In genomic region chr2:157472469-157472868, GRCm38 (mm10) we compare ENCODE assay signal across 13 mouse cellular contexts. TPM values are rescaled to one million over a fixed set of nuclear protein-coding genes. Genes with fewer than 3 reads are reported as not detected.
DNase-seq lines count a peak whose midpoint lies in the region; ATAC-seq and TF ChIP-seq lines count a peak whose summit lies in the region.
"Had no signal": no experiment of that assay in that cellular context is flagged by ENCODE, and none has a peak within 500 bp of the region (broad histone marks: within the 10 kb centered on the region; RNA-seq: fewer than 3 reads in every experiment).

No protein-coding gene starts in this region.

- H3K9ac ChIP-seq in embryonic facial prominence, embryonic 15.5 days: no peak overlapping the region
- no peak overlapping the region for H3K9ac ChIP-seq in hindbrain, embryonic 15.5 days

- DNase-seq in gastrocnemius, postnatal 14 days: peak; percentile 41
- DNase-seq in gastrocnemius, postnatal 36 days: no peak
- DNase-seq in c-Kit-positive CD71-positive TER-119-positive erythroid progenitor cells, embryonic 14.5 days (ENCODE audit: low spot score): no peak
- no peak for DNase-seq in retina, postnatal 1 day
- DNase-seq in layer of hippocampus, postnatal 25 days (ENCODE audit: extremely low spot score in 1 of 2, low spot score in 1 of 2): no peak
- DNase-seq: adrenal gland, postnatal 10 days; cerebellum, adult 18-20 months; lung, postnatal 10 days; spleen, adult 18-20 months had no signal

- peaks cover 69% of the 10 kb centered on the region for H3K4me1 ChIP-seq in embryonic facial prominence, embryonic 15.5 days
- peaks cover 56% of the 10 kb centered on the region for H3K4me1 ChIP-seq in hindbrain, embryonic 15.5 days (replicated peaks)

- no peaks in the 10 kb centered on the region for H3K27me3 ChIP-seq in embryonic facial prominence, embryonic 15.5 days
- no peaks in the 10 kb centered on the region for H3K27me3 ChIP-seq in hindbrain, embryonic 15.5 days
- no peaks in the 10 kb centered on the region for H3K27me3 ChIP-seq in myocyte (ENCODE audit: control insufficient read depth, insufficient read depth, insufficient read length)

- 54% methylated on average over 4 of the region's 4 CpGs for WGBS in embryonic facial prominence, embryonic 15.5 days
- WGBS in hindbrain, embryonic 15.5 days: 51% methylated on average over 4 of the region's 4 CpGs

- H3K9me3 ChIP-seq in embryonic facial prominence, embryonic 15.5 days (replicated peaks): no peaks in the 10 kb centered on the region
- no peaks in the 10 kb centered on the region for H3K9me3 ChIP-seq in hindbrain, embryonic 15.5 days

- peaks cover 33% of the 10 kb centered on the region for H3K36me3 ChIP-seq in embryonic facial prominence, embryonic 15.5 days
- peaks cover 24% of the 10 kb centered on the region for H3K36me3 ChIP-seq in hindbrain, embryonic 15.5 days
- H3K36me3 ChIP-seq in myocyte (ENCODE audit: control insufficient read depth, insufficient read depth): no peaks in the 10 kb centered on the region

- H3ac ChIP-seq in myocyte (ENCODE audit: control insufficient read depth, insufficient read length): no peak overlapping the region

- no peak for ATAC-seq in embryonic facial prominence, embryonic 15.5 days (ENCODE audit: insufficient number of reproducible peaks, low FRiP score, low TSS enrichment, low read depth)
- ATAC-seq in hindbrain, embryonic 15.5 days (ENCODE audit: low FRiP score, low read depth): no peak

- no peak overlapping the region for H3K4me3 ChIP-seq in embryonic facial prominence, embryonic 15.5 days (replicated peaks)
- no peak overlapping the region for H3K4me3 ChIP-seq in hindbrain, embryonic 15.5 days
- no peak overlapping the region for H3K4me3 ChIP-seq in myocyte

- intact Hi-C loops in gastrocnemius, postnatal 14 days (cut with DNase I; ENCODE audit: low total_unique reads): no loop called here
- intact Hi-C loops in gastrocnemius, postnatal 36 days (cut with DNase I): no loop called here

- no peak for TF ChIP-seq POLR2A in myocyte (IDR thresholded peaks at IDR 0.05; ENCODE audit: insufficient read length, low read depth)

- no peaks in the 10 kb centered on the region for H3K79me2 ChIP-seq in myocyte (ENCODE audit: control insufficient read depth, insufficient read depth)

- H3K4me2 ChIP-seq in embryonic facial prominence, embryonic 15.5 days (replicated peaks): no peak overlapping the region
- no peak overlapping the region for H3K4me2 ChIP-seq in hindbrain, embryonic 15.5 days
- peak overlapping the region; percentile 50 for H3K4me2 ChIP-seq in myocyte (ENCODE audit: low read depth)

- H3K27ac ChIP-seq in embryonic facial prominence, embryonic 15.5 days (replicated peaks): peak overlapping the region; percentile 80
- peak overlapping the region; percentile 81 for H3K27ac ChIP-seq in hindbrain, embryonic 15.5 days (replicated peaks)
- H3K27ac ChIP-seq: kidney, postnatal 0 days had no signal

TF ChIP-seq in myocyte, 11 proteins besides CTCF, POLR2A, EP300 and RAD21:
- TF ChIP-seq CEBPB (IDR thresholded peaks at IDR 0.05; ENCODE audit: insufficient read depth, poor library complexity, severe bottlenecking) (no peak), TCF3 (IDR thresholded peaks at IDR 0.05; ENCODE audit: insufficient read length, low read depth) (no peak), MYOD1 (IDR thresholded peaks at IDR 0.05; ENCODE audit: control insufficient read depth in 1 of 3, insufficient read length in 2 of 3, low read depth in 2 of 3) (peak; percentile 25 to 97 (median 96)), POLR2AphosphoS2 (IDR thresholded peaks at IDR 0.05; ENCODE audit: insufficient read length, low read depth) (no peak), MYOG (IDR thresholded peaks at IDR 0.05; ENCODE audit: control insufficient read depth in 1 of 3, insufficient read depth in 1 of 3, insufficient read length in 2 of 3, low read depth in 2 of 3) (peak in 1 of 3 experiments; percentile 39), USF1 (IDR thresholded peaks at IDR 0.05; ENCODE audit: low read depth) (no peak), REST (IDR thresholded peaks at IDR 0.05; ENCODE audit: insufficient read depth, insufficient read length) (no peak), TCF12 (IDR thresholded peaks at IDR 0.05; ENCODE audit: insufficient read depth, poor library complexity, severe bottlenecking) (no peak), SRF (IDR thresholded peaks at IDR 0.05; ENCODE audit: control insufficient read depth, insufficient read length, low read depth) (no peak), E2F4 (IDR thresholded peaks at IDR 0.05; ENCODE audit: insufficient read depth) (no peak), MAX (IDR thresholded peaks at IDR 0.05; ENCODE audit: low read depth) (no peak)
TF ChIP-seq in myocyte: peak in this region for 2.

RNA-seq across cellular contexts. Expression of gene Src, which starts 54.2 kb away (rescaled TPM):
- 1 to 10 TPM; 5.2 to 7.5 TPM for total RNA-seq in gastrocnemius, postnatal 14 days (2021)
- 1 to 10 TPM; 2.9 to 3.5 TPM for total RNA-seq in gastrocnemius, postnatal 36 days (2021)
- 20.7 and 21.3 TPM in 2 replicates for polyA plus RNA-seq in embryonic facial prominence, embryonic 15.5 days (2015; fragmentation: Nextera tagmentation; extraction: Ambion mirVana)
- 34.4 and 38.4 TPM in 2 replicates for polyA plus RNA-seq in hindbrain, embryonic 15.5 days (2015; fragmentation: Nextera tagmentation; extraction: Ambion mirVana)
- 20.3 TPM for polyA plus RNA-seq in myocyte (2012; fragmentation: generic; extraction: Trizol)
- total RNA-seq in layer of hippocampus, postnatal 25 days (2021): 100 to 1,000 TPM; 144 to 147 TPM

Comparison
In these comparisons a context has a peak if more than half of its experiments do, and no peak if none do; other contexts are left out.
1. RNA of gene Src, which starts 54.2 kb away (total RNA-seq): 144 to 147 TPM in layer of hippocampus, postnatal 25 days; 5.2 to 7.5 TPM in gastrocnemius, postnatal 14 days and 2.9 to 3.5 TPM in gastrocnemius, postnatal 36 days; every median in the first group is over 10 times any median in the second.